Mouse (Mus musculus): ENCODE measurements around the gene Brf1.

The Brf1 gene

GRCm38 (mm10) chr12:112976371-112977073 lies 24.0 kb downstream of the Brf1 start, which contains the start of gene Btbd6:
Btbd6 (plus strand) TSS chr12:112976482.
- no peak for DNase-seq (ENCODE audit: low read depth, low spot score)

- DNase-seq (ENCODE audit: low read depth, low spot score): no peak
Observed at GRCm38 (mm10) chr12:112974736-112975135, 25.8 kb downstream of the Brf1 start.

- no peak for DNase-seq (ENCODE audit: low read depth, low spot score)
Observed at GRCm38 (mm10) chr12:112969616-112970015, 30.9 kb downstream of the Brf1 start.

- DNase-seq (ENCODE audit: low read depth, low spot score): no peak
Observed at GRCm38 (mm10) chr12:112968943-112969342, 31.6 kb downstream of the Brf1 start.

GRCm38 (mm10) chr12:112965783-112966182 lies 34.7 kb downstream of the Brf1 start:
- DNase-seq (ENCODE audit: low read depth, low spot score): no peak

GRCm38 (mm10) chr12:112961872-112962271 lies 38.6 kb downstream of the Brf1 start:
- no peak for DNase-seq (ENCODE audit: low read depth, low spot score)

- no peak for DNase-seq (ENCODE audit: low read depth, low spot score)
Observed at GRCm38 (mm10) chr12:112961428-112961827, 39.1 kb downstream of the Brf1 start.

GRCm38 (mm10) chr12:112959421-112959820 lies 41.1 kb downstream of the Brf1 start:
- DNase-seq (ENCODE audit: low read depth, low spot score): no peak

- DNase-seq (ENCODE audit: low read depth, low spot score): peak; percentile 75
Observed at GRCm38 (mm10) chr12:112958303-112958702, 42.2 kb downstream of the Brf1 start.

GRCm38 (mm10) chr12:112955800-112956199 lies 44.7 kb downstream of the Brf1 start:
- DNase-seq (ENCODE audit: low read depth, low spot score): peak; percentile 78

GRCm38 (mm10) chr12:112952926-112953565 lies 47.5 kb downstream of the Brf1 start:
- DNase-seq (ENCODE audit: low read depth, low spot score): no peak

- peak; percentile 66 for DNase-seq (ENCODE audit: low read depth, low spot score)
Observed at GRCm38 (mm10) chr12:112952433-112952832, 48.1 kb downstream of the Brf1 start.

- DNase-seq (ENCODE audit: low read depth, low spot score): no peak
Observed at GRCm38 (mm10) chr12:112951150-112951842, 49.2 kb downstream of the Brf1 start.

GRCm38 (mm10) chr12:112950761-112951129 lies 49.8 kb downstream of the Brf1 start:
- no peak for DNase-seq (ENCODE audit: low read depth, low spot score)

GRCm38 (mm10) chr12:112950040-112950760 lies 50.3 kb downstream of the Brf1 start:
- peak; percentile 87 for DNase-seq (ENCODE audit: low read depth, low spot score)

GRCm38 (mm10) chr12:112947307-112947706 lies 53.2 kb downstream of the Brf1 start:
- DNase-seq (ENCODE audit: low read depth, low spot score): peak; percentile 38

GRCm38 (mm10) chr12:112943669-112944068 lies 56.8 kb downstream of the Brf1 start:
- no peak for DNase-seq (ENCODE audit: low read depth, low spot score)

- DNase-seq (ENCODE audit: low read depth, low spot score): peak; percentile 78
Observed at GRCm38 (mm10) chr12:112941776-112942713, 58.5 kb downstream of the Brf1 start, which contains the start of gene Nudt14. Nudt14 (minus strand) TSS chr12:112942124.

- no peak for DNase-seq (ENCODE audit: low read depth, low spot score)
Observed at GRCm38 (mm10) chr12:112941156-112941775, 59.2 kb downstream of the Brf1 start.

- no peak for DNase-seq (ENCODE audit: low read depth, low spot score)
Observed at GRCm38 (mm10) chr12:112940710-112941109, 59.8 kb downstream of the Brf1 start.
